Mouse (Mus musculus): Measurements from ENCODE around the gene Chrd.

Gene Chrd

DNA sequence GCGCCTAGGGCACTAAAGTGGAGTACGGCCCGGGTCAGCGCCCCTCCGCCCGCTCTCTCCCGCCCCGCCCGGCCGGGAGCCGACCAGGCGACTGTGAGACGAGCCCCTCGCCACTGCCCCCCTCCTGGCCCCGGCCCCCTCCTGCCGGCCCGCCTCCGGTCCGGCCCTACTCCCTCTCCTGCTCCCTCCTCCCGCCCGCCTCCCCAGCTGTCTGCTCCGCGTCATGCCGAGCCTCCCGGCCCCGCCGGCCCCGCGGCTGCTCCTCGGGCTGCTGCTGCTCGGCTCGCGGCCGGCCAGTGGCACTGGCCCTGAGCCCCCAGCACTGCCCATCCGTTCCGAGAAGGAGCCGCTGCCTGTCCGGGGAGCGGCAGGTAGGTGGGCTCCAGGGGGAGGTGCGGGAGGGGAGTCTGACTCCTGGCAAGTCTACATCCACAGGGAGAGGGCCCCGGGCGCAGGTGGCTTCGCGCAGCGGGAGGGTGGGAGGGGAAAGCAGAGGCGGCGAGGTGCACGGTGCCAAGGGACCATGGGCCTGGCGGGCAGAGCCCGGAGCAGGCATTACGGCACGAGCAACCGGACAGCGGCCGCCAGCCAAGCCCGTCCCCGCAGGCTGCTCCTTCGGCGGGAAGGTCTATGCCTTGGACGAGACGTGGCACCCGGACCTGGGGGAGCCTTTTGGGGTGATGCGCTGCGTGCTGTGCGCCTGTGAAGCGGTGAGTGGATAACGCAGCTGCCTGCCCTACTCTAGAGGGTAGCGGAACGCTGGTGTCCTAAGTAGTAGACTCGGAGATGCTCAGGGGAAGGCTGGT lies at the start of gene Chrd:
TSS of gene Chrd (plus strand) at position 203 of the 806 bp plus-strand sequence.
- peak; percentile 54 for DNase-seq (ENCODE audit: low spot score)

DNA sequence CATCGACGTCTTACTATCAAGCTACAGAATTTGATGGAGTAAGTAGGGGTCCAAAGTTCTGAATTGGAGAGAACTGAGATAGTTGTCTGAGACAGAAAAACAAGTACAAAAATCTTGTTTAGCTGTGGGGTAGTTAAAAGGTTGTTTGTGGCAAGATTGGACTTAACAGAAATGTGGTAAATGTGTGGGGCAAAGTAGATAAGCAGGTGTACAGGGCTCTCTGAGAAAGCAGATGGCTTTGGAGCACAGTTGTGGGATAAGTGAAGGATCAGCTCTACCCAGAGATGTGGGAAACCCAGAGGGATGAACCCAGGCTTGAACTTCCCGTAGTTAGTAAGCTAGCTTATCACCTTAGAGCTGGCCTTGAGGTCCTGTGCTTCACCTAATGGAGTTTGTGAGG lies 42.2 kb upstream of the Chrd start:
- no peak for DNase-seq (ENCODE audit: low spot score)

DNA sequence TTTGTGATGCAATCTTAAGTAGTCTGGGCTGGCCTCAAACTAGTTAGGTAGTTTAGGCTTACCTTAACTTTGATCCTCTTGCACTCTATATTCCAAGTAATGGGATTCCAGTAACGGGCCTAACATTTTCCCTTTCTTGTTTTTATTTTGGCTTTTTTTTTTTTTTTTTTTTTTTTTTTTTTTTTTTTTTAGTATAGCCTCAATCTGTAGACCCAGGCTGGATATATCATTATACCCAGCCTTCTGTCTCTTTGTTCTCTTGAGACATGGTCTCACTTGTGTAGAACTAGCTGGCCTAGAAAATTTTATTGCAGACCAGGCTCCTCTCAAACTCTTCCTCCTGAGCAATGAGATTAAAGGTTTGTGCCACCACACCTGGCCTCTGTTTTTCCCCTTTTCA lies 41.3 kb upstream of the Chrd start:
- no peak for DNase-seq (ENCODE audit: low spot score)

DNA sequence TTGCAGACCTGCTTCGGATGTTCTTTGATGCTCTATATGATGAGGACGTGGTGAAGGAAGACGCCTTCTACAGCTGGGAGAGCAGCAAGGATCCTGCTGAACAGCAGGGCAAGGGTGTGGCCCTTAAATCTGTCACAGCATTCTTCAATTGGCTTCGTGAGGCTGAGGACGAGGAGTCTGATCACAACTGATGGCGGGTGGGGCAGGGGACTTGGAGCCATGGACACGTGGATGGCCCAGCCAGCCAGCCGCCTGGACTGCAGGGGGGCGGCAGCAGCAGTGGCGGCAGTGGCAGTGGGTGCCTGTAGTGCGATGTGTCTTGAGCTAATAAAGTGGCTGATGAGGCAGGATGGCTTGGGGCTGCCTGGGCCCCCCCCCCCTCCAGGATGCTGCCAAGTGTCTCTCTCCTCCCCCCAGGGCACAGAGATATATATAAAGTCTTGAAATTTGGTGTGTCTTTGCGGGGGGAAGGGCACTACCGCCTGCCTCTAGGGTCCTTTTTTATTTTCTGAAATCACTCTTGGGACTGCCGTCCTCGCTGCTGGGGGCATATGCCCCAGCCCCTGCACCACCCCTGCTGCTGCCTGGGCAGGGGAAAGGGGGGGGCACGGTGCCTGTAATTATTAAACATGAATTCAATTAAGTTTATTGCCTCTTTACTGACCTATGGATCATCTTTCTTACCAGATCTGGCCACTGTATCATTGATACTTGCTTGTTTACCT lies 40.5 kb upstream of the Chrd start:
- no peak for DNase-seq (ENCODE audit: low spot score)

DNA sequence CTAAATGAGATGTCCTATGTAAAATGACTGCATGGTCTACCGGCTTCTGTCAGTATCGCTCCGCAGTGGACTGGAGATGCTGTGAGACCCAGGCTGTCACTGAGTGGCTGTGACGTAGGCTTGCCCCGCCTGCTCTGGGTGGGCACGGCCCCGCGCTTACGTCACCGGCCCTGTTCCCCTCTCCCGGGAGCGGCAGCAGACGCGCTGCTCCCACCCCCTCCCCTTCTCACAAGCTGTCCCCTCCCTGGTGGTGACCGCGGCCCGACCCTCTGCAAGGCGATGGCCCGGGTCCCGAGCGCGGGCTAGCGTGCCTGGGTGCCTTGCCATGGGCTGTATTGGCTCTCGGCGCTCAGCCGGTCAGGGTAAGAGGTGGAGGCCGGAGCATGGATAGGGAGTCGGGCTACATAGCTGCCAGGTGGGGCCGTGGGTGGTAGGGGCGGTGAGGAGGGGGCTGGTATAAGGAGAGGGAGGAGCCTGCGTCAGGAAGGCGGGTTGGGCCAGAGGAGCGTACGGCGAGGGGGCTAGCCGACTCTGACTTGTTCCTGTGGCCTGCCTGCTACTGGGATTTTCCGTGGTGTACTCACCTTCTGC lies 39.7 kb upstream of the Chrd start, which contains the start of gene Fam131a:
TSS of gene Fam131a (plus strand) at position 131 of the 591 bp plus-strand sequence.
- DNase-seq (ENCODE audit: low spot score): peak; percentile 78

DNA sequence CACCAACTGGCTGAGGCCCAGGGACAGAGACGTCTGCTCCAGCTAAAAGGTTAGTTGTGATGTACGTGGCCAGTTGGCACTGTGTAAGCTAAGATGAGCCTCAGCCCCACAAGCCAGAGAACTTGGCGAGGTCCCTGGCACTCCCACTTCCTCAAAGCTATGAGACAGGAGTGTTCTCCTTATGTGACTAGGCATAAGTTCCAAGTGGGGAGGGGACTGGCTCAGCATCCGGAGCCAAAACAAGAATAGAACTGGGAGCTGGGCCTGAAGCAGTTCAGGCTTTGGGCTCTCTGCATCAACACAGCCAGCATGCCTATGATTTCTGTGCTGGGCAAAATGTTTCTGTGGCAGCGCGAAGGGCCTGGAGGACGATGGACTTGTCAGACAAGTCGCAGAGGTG lies 38.1 kb upstream of the Chrd start:
- no peak for DNase-seq (ENCODE audit: low spot score)

DNA sequence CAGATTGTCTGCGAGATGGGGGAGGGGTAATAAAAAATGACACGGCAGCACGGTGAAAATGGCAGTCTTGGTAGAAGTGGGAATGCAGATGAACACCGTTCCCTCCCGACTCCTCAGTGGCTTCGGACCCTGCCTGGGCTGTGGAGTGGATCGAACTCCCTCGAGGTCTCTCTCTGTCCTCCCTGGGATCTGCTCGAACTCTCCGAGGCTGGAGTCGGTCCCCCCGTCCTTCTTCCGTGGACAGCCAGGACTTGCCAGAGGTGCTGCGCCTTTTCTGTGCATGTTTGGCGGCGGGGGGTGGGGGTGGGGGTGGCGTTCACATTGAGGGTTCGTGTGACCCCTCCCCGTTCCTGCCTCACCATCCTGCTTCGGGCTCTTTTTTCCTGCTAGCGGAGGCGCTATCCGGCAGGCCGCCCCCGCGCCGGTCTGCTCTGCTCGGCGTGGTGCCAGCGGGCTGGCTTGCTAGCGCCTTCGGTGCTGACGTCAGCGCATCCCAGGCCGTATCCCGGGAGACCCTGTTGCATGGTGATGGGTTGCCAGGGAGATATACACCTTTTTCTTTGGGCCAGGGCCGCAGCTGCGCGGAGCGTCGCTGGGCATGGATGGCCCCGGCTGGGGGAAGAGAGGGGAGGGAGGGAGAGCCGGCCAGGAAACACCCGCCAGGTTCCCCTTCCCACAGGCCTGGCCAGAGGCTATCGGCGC lies 37.2 kb upstream of the Chrd start:
- DNase-seq (ENCODE audit: low spot score): peak; percentile 87

DNA sequence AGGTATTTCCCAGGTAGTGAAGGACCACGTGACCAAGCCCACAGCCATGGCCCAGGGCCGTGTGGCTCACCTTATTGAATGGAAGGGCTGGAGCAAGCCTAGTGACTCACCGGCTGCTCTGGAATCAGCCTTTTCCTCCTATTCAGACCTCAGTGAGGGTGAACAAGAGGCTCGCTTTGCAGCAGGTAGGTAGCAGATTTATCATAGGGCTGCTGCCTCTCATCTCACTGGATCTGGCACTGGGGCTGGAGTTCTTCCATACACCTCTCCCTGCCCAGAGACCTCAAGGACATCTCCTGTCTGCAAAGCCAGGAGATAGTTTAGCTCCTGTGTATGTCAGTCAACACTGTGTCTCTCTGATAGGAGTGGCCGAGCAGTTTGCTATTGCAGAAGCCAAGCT lies 33.7 kb upstream of the Chrd start:
- DNase-seq (ENCODE audit: low spot score): no peak

DNA sequence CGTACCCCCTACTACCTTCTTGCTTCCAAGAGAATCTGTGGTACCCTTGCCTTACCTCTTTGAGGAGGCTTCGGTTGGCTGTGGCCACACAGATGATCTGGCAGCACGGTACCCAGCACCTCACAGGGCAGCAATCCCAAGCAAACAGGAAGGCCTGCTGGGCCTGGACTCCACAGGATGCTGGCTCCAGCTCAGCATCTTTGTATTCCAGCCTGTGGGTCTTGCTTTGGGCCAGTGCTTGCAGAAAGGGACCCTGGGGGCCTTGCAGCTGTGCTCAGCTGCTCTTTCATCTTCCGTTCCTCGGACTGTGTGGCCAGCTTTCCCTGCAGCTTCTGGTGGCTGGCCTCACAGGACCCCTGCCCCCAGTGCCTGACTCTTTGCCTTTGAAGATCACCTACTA lies 32.9 kb upstream of the Chrd start:
- DNase-seq (ENCODE audit: low spot score): no peak

DNA sequence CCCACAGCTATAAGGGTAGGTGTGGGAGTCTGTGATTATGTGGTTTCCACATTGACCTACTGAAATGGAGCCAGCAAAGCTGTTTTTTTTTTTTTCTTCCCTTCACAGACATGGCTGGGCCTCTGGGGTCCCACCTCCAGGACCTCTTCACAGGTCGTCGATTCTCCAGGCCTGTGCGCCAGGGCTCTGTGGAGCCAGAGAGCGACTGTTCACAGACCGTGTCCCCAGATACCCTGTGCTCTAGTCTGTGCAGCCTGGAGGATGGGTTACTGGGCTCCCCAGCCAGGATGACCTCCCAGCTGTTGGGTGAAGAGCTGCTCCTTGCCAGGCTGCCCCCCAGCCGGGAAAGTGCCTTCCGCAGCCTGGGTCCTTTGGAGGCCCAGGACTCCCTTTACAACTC lies 31.6 kb upstream of the Chrd start:
- no peak for DNase-seq (ENCODE audit: low spot score)

DNA sequence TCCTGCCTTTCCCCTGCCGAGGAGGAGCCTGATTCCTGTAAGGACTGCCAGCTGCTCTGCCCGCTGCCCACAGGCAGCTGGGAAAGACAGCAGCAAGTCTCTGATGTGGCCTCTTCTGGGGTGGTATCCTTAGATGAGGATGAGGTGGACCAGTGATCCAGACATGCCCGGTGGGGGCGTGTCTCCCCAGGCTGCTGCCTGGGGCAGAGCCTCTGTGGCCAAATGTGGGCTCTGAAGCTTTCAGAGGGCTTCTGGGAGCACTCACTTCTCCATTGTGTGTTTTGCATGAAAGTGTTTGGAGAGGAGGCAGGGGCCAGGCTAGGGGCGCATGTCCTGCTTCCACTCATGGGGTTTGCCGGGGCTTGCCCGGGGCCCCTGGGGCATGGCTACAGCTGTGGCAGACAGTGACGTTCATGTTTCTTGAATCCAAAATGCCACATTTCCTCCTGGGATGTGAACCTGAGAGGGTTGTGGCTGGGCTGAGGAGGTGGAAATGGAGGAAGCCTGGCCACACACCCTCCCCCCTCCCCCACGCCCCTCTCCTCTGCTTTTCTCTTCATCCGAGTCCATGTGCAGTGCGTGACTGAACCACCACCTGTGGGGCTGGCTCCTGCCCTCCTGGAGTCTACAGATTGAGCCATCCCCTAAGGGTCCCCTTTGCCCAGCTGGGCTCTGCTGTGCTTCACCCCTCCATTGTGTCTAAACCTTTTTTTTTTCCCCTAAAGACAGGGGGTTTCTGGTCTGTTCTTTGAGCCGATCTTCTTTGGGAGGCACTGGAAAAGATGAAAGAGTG lies 31.0 kb upstream of the Chrd start:
- no peak for DNase-seq (ENCODE audit: low spot score)

DNA sequence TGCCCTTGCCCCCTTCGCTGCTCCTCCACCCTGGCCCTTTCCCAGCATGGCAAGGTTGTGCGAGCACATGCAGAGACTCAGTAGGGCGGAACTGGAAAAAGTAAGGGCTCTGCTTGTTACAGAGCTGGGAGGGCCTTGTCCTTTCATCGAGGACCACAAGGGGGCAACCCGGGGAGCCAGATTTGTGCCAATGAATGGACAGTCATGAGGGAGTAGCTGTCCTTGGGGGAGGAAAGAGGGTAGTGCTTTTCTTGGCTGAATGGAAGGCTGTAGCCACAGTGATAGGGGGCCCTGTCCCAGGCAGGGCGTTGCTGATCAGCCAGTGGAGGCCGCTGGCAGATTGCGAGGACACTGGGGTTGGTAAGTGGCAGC lies 30.4 kb upstream of the Chrd start:
- peak; percentile 71 for DNase-seq (ENCODE audit: low spot score)

DNA sequence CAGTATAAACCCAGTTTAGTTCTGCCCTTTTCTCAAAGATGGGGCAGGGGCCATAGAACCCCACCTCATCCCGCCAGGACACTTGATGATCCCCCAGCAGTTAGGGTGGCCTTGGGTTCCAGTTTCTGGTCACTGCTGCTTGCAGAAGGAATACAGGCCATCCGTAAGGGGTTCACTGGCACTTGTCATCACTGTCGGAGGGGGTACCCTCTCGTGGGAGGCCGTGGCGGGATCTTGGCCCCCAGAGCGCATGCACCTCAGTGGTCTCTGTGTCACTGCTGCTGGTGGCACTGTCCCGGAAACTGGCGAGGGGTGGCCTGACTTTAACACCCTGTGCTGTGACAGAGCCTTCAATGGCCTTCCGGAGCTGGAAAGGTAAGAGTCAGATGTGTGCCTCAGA lies 29.9 kb upstream of the Chrd start:
- DNase-seq (ENCODE audit: low spot score): no peak

DNA sequence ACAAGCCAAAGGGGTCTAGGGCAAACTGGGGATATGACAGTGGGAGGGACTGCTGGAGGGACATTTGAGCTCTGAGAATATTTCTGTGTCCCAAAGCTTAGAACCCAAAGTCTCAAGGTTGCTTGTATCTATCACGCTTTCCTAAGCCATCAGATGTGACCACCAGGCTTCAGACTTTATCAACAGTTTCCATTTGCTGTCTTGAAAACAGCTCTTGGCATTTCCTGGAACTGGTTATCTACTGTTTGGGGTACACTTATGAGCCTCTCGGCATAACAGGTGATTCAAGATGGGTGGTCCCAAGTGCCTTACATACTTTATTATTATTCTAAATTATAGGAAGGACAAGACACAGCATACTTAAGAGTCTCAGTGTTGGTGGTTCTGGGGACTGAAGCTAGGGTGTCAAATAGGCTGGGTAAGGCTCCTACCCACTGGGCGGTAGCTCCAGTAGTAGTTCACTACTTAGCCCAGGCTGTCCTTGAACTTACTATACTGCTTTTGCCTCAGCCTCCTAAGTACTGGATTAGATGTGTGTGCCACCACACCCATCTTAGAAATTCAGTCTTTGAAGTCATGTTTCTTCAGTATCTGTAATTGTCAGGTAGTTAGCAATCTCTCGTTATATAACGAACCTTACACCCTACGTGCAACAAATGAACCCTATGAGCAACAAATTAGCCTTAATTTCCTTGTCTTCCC lies 29.1 kb upstream of the Chrd start:
- DNase-seq (ENCODE audit: low spot score): no peak

DNA sequence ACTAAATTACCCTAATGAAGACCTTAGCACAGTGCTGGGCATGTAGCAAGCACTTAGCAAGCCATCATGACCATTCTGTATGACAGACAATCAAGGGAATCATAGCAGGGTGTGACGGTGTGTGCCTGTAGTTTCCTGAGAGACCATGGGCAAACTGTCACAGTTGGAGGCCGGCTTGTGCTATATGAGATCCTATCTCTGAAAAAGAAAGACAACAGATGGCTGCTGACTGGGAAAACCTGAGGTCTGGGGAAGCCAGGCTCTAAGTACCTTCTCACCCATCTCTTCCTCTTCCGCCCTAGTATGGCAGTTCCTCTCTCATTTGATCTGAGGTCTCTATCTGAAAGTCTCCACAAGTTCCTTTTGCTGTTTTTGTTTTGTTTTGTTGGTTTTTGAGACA lies 27.1 kb upstream of the Chrd start:
- DNase-seq (ENCODE audit: low spot score): no peak

DNA sequence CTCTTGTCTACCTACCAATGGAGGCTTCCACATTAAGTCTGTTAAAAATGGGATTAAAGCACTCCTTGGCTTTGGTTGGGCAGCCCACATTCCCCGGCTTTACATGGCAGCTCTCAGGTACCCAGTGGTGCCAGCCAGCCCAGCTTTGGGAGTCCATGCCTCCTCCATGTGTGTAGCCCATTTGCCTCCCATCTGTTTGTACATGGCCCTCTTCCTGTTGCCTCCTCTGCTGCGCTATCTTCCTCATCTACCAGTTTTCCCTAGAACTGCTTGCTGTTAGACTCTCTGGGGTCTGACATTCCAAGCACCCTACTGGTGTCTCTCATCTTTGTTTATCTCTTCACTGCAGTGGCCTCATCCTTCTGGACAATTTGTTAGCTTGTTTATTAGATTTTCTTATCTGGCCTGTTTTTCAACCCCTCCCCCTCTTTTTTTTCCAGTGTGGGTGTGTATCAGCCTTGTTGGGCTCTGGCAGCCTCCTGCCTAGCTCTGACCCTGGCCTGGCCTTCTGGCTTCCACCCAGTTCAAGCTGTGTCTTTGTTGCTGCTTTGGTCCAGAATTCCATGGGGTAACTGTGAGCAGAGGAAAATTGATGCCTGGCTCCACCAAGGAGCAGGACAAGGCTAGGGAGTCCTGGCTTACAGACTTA lies 26.4 kb upstream of the Chrd start:
- DNase-seq (ENCODE audit: low spot score): no peak

DNA sequence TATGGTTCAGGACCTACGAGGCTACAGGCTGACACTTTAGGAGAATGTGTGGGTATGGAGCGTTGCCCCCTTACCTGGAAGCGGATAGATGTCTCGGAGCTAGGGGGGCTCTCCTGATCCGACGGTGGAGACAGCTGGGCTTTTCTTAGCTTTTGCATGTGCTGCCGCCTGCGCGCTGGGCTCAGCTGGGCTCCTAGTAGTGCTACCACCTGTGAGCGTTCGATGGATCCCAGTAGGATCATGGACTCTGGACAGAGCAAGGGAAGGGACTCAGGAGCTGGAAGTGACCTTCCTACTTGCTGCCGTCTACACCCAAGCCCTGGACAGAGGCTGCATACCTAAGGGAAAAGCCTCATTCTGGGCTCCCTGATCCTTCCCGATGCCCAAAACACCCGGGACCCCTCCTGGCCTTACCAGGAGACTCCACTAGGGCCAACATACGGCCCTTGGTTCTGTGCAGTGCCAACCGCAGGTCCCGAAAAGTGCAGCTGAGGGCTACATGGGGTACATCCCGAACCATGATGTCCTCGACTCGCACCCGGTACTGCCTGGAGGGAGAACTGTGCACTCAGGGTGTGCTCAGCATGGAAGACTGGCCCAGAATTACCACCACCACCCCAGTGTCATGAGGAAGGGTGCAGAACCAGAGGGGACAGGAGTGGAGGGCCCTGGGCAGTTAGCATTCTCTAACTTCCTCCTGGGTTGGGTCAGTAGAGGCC lies 24.5 kb upstream of the Chrd start:
- DNase-seq (ENCODE audit: low spot score): no peak

DNA sequence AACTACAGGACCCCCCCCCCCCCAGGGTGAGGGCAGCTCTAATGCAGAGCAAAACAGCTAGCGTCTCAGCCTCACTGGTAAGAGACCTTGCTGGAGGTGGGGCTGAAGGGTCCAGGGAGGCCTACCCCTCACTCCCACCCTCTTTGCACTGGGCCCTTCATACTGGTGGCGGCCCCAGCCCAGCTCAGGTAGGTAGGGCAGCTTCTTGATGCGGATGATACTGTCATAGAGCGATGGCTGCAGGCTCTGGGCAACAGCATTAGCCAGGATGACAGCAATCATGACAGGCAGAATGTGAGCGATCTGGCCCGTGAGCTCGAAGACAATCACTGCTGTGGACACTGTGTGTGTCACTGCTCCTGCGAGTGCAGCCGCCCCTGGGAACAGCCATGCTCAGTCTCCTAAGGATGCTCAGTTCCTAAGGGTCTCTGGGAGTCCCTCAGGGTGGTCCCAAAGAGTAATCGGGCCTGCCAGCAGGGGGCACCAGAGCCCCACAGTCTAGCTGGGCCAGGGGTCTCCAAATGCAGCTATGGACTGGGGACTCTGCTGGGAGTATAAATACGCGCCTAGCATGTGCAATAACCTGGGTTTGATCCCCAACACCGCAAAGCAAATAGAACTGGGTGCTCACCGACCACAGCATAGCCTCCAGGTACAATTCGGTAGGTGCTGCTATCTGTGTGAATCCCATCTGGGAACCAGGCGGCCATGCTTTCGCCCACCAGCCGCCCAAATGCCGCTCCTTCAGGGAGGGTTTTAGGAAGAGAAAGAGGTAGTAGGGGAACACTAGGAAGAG lies 23.8 kb upstream of the Chrd start:
- no peak for DNase-seq (ENCODE audit: low spot score)

DNA sequence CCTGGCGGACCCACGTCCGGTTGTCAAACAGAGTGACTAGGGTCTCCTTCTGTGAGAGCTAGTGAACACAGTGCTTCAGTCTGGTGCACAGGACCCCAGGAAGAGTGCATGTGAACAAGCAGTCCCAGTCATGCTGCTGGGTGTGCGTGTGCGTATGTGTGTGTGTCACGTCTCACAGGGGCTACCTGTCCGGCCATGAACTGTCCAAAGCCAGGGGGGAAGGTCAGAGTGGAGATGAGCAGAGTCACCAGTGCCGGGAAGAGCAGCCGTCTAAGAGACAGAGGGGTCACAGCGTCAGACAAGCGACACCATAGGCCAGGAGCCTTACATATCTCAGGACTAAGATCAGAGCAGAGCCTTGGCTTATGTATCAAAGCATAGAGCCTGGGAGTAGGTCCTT lies 22.6 kb upstream of the Chrd start:
- DNase-seq (ENCODE audit: low spot score): no peak

All from ovary, postnatal 14 days (tissue).